Mouse (Mus musculus) lung, postnatal 4 days (tissue): ENCODE measurements around the gene Ppp1r1c.
"Not testable (repeated sequence)": the region's sequence is repeated elsewhere in the genome, so short reads cannot be mapped to it uniquely, and the experiment has no call there.

Experiments
- DNase-seq, 2 experiments: peaks; one replicate each; pipeline ENCODE4 v3.0.0; 2021

Gene Ppp1r1c

DNA sequence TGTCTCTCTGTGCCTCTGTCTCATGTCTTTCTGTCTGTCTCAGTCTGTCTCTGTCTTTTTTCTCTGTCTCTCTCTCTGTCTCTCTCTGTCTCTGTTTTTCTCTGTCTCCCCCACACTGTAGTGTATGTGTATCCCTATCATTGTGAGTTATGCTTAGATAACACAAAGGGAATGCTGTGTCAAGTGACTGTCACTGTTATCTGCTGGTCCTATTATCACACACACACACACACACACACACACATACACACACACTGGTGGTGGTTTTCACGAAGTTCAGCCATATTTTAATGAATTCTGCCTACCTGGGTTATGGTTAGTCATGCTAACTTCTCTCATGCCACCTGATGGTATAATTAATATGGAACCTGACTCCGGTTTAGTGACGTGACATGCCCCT, 44.1 kb downstream of the Ppp1r1c start:
- no peak for DNase-seq

GRCm38 (mm10) chr2:79760018-79760417, 52.4 kb downstream of the Ppp1r1c start:
- no peak for DNase-seq

GRCm38 (mm10) chr2:79762723-79763388, 55.3 kb downstream of the Ppp1r1c start:
- no peak for DNase-seq

GRCm38 (mm10) chr2:79765032-79765431, 57.5 kb downstream of the Ppp1r1c start:
- DNase-seq, result no peak

DNA sequence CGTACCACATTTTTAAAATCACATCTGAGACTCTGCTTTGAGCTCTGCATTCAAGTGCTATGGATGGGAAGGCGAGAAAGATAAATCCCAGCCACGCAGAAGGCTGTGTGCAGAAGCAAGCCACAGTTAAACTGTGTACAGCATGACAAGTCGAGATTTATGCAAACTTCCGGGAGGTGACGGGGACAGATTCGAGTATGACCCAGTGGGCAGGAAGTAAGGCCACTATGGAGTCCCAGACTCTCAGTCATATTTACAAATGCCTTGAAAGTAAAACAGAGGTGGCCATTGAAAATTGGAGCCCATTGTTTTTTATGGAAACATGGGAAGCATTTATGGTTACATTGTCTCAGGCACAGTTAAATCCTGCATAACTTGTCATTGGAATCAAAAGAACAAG, 58.1 kb downstream of the Ppp1r1c start:
- no peak for DNase-seq

DNA sequence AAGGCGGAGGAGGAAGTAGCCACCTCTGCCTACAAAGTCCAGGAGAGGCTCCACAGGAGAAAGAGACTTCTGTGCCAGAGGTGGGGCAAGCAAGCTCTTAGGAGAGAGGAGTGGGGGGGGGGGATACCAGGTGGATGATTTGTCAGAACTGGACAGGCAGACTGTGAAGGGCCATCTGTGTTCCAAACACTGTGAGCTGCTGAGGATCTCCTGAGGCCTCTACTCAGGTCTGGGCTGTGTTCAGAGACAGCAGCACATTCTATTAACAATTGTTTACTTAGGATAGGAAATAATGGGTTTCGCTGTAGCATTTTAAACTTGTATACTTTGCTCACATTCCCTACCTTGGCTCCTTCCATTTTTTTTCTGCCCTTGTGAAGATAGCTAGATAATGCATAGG, 61.0 kb downstream of the Ppp1r1c start:
- DNase-seq, result no peak

- DNase-seq, result no peak
Measured at GRCm38 (mm10) chr2:79770307-79770706, 62.7 kb downstream of the Ppp1r1c start.

- peak; percentile 29 to 77 for DNase-seq
Measured at GRCm38 (mm10) chr2:79774372-79774771, 66.8 kb downstream of the Ppp1r1c start.

- no peak for DNase-seq
Measured at GRCm38 (mm10) chr2:79777801-79778200, 70.2 kb downstream of the Ppp1r1c start.

- no peak for DNase-seq
Measured at GRCm38 (mm10) chr2:79780772-79781171, 73.2 kb downstream of the Ppp1r1c start.

GRCm38 (mm10) chr2:79785541-79786134, 78.1 kb downstream of the Ppp1r1c start:
- no peak for DNase-seq

DNA sequence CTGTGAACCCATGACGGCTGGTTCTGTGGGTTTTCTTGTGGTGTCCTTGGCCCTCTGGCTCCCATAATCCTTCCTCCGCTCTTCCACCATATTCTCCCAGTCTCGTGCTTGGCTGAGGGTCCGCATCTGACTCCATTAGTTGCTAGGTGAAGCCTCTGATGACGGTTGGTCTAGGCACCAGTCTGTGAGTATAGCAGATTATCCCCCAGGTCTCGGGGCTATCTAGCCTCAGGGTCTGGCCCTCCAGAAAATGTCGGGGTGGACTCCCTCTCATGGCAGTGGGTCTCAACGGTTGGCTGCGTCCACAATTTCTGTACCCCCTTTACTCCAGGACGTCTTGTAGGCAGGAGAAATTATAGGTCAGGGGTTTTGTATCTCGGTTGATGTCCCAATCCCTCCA, 78.9 kb downstream of the Ppp1r1c start:
- DNase-seq, result no peak

GRCm38 (mm10) chr2:79793186-79793585, 85.6 kb downstream of the Ppp1r1c start:
- DNase-seq, result no peak

DNA sequence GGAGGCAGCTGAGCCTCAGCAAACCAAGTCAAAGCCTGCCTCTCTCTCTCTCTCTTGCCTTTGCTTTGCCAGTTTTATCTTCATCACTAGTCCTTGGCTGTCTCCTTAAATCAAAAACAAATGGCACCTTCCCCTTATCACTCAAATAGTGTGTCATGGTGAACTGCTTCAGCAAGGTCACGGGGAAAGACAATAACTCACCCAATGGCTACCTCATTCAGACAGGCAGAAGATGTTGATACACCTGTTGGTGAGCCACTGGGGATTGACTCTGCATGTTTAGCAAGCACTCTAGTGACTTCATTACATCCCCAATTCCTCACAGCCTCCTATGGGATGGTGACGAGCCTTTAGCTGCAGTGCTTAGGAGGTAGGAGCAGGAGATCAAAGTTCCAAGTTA, 89.9 kb downstream of the Ppp1r1c start:
- no peak for DNase-seq

DNA sequence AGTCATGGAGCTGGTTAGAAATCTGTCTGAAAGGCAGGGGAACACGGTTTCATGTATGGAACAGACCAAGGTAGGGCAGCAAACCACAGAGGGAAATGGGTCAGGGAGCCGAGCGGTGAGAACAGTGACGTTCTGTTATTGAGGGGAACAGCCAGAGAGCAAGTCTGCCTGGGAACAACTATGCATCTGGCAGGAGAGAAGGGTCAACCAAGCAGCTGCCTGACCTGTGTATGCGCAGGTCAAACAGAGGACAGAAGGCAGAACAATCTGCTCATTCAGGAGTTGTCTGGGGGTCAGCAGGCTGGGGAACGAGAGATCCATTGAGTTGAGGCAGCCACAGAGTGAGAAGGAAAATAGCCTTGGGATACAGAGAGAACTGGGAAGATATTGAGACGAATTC, 91.0 kb downstream of the Ppp1r1c start:
- DNase-seq, result no peak

DNA sequence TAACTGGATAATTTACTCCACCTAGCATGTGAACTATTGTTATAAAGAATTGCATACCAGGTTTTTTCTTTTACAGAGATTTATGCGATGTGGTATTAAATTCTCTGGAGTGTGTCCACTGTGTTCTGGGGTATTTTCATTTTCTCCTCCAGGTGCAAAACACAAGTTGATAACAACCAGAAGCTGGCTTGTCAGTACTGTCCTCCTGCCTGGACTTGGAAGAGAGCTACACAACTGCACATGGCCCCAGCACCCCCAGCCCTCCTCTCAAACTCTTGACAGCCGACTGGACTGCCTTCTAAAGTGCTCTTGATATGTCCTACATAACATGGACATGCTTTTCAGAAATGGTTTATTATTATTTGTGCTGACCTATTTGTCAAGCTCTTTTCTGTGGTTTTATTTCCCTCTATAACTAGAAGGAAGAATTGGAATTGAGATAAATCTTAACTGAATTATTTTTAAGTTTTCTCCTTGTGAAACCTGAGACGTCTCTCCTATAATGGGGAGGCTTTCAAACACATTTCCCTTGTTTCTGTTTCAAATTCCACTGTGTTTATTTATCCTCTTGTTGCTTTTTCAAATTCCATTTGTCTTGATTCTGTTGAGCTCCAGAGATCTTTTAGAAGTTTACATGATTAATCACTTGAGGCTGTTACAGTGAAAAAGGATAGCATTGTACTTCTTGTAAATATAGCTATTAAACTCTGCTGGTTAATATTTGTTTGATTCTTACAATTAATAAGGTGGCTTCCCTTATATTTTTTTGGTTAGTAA, 108.3 kb downstream of the Ppp1r1c start:
- no peak for DNase-seq

GRCm38 (mm10) chr2:79819543-79819942, 112.0 kb downstream of the Ppp1r1c start:
- DNase-seq, result no peak

DNA sequence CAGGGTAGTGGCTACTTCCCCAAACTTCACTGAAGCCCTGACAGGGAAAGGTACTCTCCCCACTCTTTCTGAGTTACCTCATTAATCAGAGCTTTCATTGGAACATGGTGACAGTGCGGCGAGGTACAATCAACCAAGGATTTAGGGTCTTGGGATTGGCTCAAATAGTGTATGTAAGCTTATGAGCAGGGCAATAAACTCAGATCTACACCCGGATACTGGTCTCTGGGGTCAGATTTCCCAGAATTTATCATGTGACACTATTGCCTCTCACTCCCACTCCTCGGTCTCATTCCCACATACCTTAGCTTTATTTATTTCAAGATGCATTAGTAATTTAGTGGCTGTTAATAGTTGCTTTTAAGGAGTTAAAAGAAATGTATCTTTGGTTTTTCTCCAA, 118.3 kb downstream of the Ppp1r1c start:
- no peak for DNase-seq

- DNase-seq, result no peak
Measured at GRCm38 (mm10) chr2:79839090-79839489, 131.5 kb downstream of the Ppp1r1c start.

DNA sequence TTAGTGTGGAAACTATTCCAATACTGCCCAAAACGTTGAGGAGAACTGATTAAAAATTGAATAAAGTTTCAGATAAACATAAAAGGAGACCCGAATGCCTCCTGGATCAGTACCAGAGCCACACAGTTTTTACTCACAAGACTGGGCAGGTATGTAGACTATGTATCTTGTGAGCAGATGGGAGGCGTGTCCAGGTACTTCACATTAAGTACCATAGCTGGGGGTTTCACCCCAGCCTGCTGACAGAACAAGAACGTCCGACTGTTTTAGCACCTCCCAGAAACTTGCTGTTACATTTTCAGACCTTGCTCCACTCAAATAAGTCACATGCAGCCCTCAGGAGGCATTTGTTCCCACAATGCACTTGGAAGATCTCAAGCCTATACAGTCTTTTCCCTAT, 131.9 kb downstream of the Ppp1r1c start:
- DNase-seq, result no peak

DNA sequence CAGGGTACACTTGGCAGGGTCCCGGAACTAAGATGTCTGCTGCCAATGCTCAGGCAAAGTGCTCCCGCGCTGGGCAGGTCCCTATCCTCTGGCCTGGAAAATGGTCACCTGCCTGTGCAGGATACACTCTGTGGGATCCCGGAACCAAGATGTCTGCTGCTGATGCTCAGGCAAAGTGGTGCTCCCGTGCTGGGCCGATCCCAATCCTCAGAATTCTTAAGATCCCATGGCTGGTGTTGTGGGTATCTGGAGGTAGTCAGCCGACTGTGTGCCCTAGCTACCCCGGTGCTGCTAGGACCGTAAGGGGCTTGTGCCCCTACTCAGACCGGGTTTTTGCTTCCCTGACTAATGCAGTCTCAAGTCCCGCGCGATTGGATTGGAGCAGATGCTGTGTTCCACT, 139.8 kb downstream of the Ppp1r1c start:
- DNase-seq, result not testable (repeated sequence)

- no peak for DNase-seq
Measured at GRCm38 (mm10) chr2:79856874-79857273, 149.3 kb downstream of the Ppp1r1c start.

GRCm38 (mm10) chr2:79865275-79865999, 157.9 kb downstream of the Ppp1r1c start:
- peak in 1 of 2 experiments; percentile 29 for DNase-seq
